Mouse (Mus musculus) kidney, adult 2 months (tissue): ENCODE results near the gene Snx32. TPM values are rescaled to one million over a fixed set of nuclear protein-coding genes. Genes with fewer than 3 reads are reported as not detected.

Experiments used
- DNase-seq: peaks from one replicate; pipeline ENCODE4 v3.0.0; 2021
- H3K27ac ChIP-seq: fragments of 200-500 bp; 2 replicates; pipeline ENCODE4 v1.5.1; 2012; ENCODE audit warnings: low read depth, low read length, control low read depth, inconsistent platforms; ENCODE audit not compliant: insufficient read depth
- H3K27me3 ChIP-seq: fragments of 200-500 bp; replicated peaks from 2 replicates; pipeline ENCODE4 v1.6.1; 2012; ENCODE audit warnings: mild to moderate bottlenecking, moderate library complexity, low read length, inconsistent platforms; ENCODE audit not compliant: control insufficient read depth, insufficient read depth
- H3K36me3 ChIP-seq: fragments of 200-500 bp; 2 replicates; pipeline ENCODE4 v1.6.1; 2012; ENCODE audit warnings: mild to moderate bottlenecking, moderate library complexity, low read length, inconsistent platforms; ENCODE audit not compliant: control insufficient read depth, insufficient read depth
- H3K4me1 ChIP-seq: fragments of 200-500 bp; 2 replicates; pipeline ENCODE4 v1.6.1; 2011; ENCODE audit warnings: low read length; ENCODE audit not compliant: control insufficient read depth, insufficient read depth
- H3K4me3 ChIP-seq: fragments of 200-500 bp; 2 replicates; pipeline ENCODE4 v1.5.1; 2011; ENCODE audit warnings: mild to moderate bottlenecking, low read depth, low read length, control low read depth; ENCODE audit not compliant: insufficient read depth
- CTCF ChIP-seq: fragments of 200-500 bp; conservative IDR thresholded peaks from 2 replicates; pipeline ENCODE4 v1.5.1; 2011; ENCODE audit warnings: low read depth, mild to moderate bottlenecking, control low read depth, low read length, moderate library complexity, mixed read lengths; ENCODE audit not compliant: insufficient read depth, insufficient read length
- POLR2A ChIP-seq: fragments of 200-500 bp; IDR thresholded peaks from one replicate; pipeline ENCODE4 v1.6.1; 2011; ENCODE audit warnings: low read depth, low read length, control low read depth
- WGBS: fragments of 180-500 bp; shearing (Covaris S2); methylation state at CpG from one replicate; pipeline ENCODE4 v1.1.7; 2018; 5-methylcytosine and 5-hydroxymethylcytosine counted together
- polyA plus RNA-seq: library from polyadenylated mRNA; depleted of rRNA; stranded (reverse); fragments of >200 nt; gene quantifications from 2 replicates; pipeline ENCODE4 v1.2.3, GENCODE M21; 2012

Gene Snx32
- polyA plus RNA-seq, 1 experiment = 14.7 TPM

DNA sequence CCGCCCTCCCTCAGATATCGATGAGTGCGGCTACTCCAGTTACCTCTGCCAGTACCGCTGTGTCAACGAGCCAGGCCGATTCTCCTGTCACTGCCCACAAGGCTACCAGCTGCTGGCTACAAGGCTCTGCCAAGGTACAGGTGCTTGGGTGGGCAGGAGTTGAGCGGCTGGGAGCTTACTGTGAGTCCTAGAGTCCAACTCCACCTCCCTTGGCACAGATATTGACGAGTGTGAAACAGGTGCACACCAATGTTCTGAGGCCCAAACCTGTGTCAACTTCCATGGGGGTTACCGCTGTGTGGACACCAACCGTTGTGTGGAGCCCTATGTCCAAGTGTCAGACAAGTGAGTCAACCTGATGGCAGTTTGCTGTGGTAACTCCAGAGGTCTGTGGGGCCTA is 30.3 kb downstream of the Snx32 start:
- Histone ChIP-seq H3K27me3 (no peaks in the 10 kb centered on the region), H3K4me3 (no peak overlapping the region), H3K27ac (no peak overlapping the region), H3K36me3 (no peaks in the 10 kb centered on the region), H3K4me1 (no peaks in the 10 kb centered on the region)
- TF ChIP-seq POLR2A (no peak), CTCF (no peak)
- no peak for DNase-seq
- 69% methylated on average over 10 of the region's 10 CpGs for WGBS

GRCm38 (mm10) chr19:5477668-5478300 is 32.6 kb downstream of the Snx32 start:
- 82% methylated on average over 18 of the region's 18 CpGs for WGBS
- no peak overlapping the region for H3K4me3 ChIP-seq
- no peak overlapping the region for H3K27ac ChIP-seq
- H3K27me3 ChIP-seq = no peaks in the 10 kb centered on the region
- H3K36me3 ChIP-seq = no peaks in the 10 kb centered on the region
- no peak for DNase-seq
- H3K4me1 ChIP-seq = no peaks in the 10 kb centered on the region
- TF ChIP-seq POLR2A (no peak), CTCF (no peak)

- DNase-seq = no peak
- TF ChIP-seq POLR2A (no peak), CTCF (no peak)
- Histone ChIP-seq H3K4me1 (no peaks in the 10 kb centered on the region), H3K4me3 (no peak overlapping the region), H3K36me3 (no peaks in the 10 kb centered on the region), H3K27me3 (no peaks in the 10 kb centered on the region), H3K27ac (no peak overlapping the region)
- WGBS = 83% methylated on average over 10 of the region's 10 CpGs
Observed at GRCm38 (mm10) chr19:5477004-5477667, 33.2 kb downstream of the Snx32 start.

GRCm38 (mm10) chr19:5475069-5475714 is 35.1 kb downstream of the Snx32 start:
- H3K27ac ChIP-seq = peak overlapping the region; percentile 36; the same call in 1 of the 2 replicates

GRCm38 (mm10) chr19:5474281-5475068 is 35.9 kb downstream of the Snx32 start:
- no peak for TF ChIP-seq POLR2A
- TF ChIP-seq CTCF = no peak
- peak; percentile 48 for DNase-seq
- 3% methylated on average over 68 of the region's 68 CpGs for WGBS

More at GRCm38 (mm10) chr19:5475069-5475714, 35.1 kb downstream of the Snx32 start:
- no peak for DNase-seq
- H3K27me3 ChIP-seq = no peaks in the 10 kb centered on the region
- peak overlapping the region; percentile 46 for H3K4me3 ChIP-seq
- TF ChIP-seq POLR2A (no peak), CTCF (no peak)
- no peaks in the 10 kb centered on the region for H3K36me3 ChIP-seq
- no peaks in the 10 kb centered on the region for H3K4me1 ChIP-seq
- WGBS = 39% methylated on average over 13 of the region's 13 CpGs

DNA sequence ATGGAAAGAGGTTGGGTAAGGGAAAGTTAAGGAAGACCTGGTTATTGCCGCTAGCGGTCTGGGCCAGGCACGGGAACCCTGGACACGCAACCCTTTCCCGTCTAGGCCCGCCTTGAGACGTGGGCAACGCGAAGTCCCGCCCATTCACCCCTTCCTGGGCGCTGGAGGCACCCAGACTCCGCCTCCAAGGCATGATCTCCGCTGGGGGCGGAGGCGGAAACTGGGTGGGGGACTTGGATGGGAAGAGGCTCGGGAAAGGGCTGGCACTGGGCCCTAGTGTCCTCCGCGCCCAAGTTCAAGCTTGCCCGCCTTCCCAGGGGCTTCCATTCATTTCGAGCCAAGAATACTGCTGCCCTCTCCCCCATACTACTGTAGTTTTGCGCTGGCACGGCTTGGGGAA is 36.6 kb downstream of the Snx32 start, which contains the start of gene Efemp2:
Efemp2 (plus strand) TSS at position 235 of the 400 bp plus-strand sequence.
- DNase-seq = peak; percentile 88
- 5% methylated on average over 22 of the region's 22 CpGs for WGBS
- Histone ChIP-seq H3K4me3 (peak within 1 kb of the TSS; percentile 46), H3K27ac (peak within 1 kb of the TSS; percentile 36; the same call in 1 of the 2 replicates), H3K4me1 (no peaks in the 10 kb centered on the region), H3K27me3 (no peaks in the 10 kb centered on the region), H3K36me3 (no peaks in the 10 kb centered on the region)
- TF ChIP-seq CTCF (no peak), POLR2A (no peak)

More at GRCm38 (mm10) chr19:5474281-5475068, 35.9 kb downstream of the Snx32 start:
- Histone ChIP-seq H3K4me1 (no peaks in the 10 kb centered on the region), H3K27ac (peak overlapping the region; percentile 36; the same call in 1 of the 2 replicates), H3K36me3 (no peaks in the 10 kb centered on the region), H3K27me3 (no peaks in the 10 kb centered on the region), H3K4me3 (peak overlapping the region; percentile 46)
